8 mouse cellular contexts compared by ENCODE assay signal in genomic region chr7:46795287-46796205, GRCm38 (mm10). TPM values are rescaled to one million over a fixed set of nuclear protein-coding genes. Genes with fewer than 3 reads are reported as not detected.
A peak's percentile ranks its signal among the peaks of the same experiment; 100 is the strongest.
DNase-seq lines count a peak whose midpoint lies in the region; ATAC-seq lines count a peak whose summit lies in the region.

Gene Hps5 (minus strand): TSS chr7:46796064.
Gene Gtf2h1 (plus strand): TSS chr7:46796103.

- intact Hi-C loops in gastrocnemius, postnatal 14 days (cut with DNase I; ENCODE audit: low total_unique reads), result no loop called here
- intact Hi-C loops in left cerebral cortex, postnatal 10 days (cut with DNase I), result no loop called here

- DNase-seq in adipocyte (ENCODE audit: low spot score), result peak; percentile 94
- peak; percentile 97 for DNase-seq in embryo, embryonic 10 days (ENCODE audit: low spot score)
- peak; percentile 99 for DNase-seq in gastrocnemius, postnatal 14 days
- peak; percentile 95 to 99 for DNase-seq in left cerebral cortex, postnatal 10 days (ENCODE audit: extremely low spot score in 1 of 2, low spot score in 2 of 2)
- peak; percentile 96 for DNase-seq in right cerebral cortex, postnatal 25 days
- peak; percentile 94 to 98 for DNase-seq in urinary bladder, postnatal 4 days (ENCODE audit: low spot score in 2 of 2)

- ATAC-seq in inflammation-experienced regulatory T-cells, adult 6 months, result peak; percentile 91
- ATAC-seq in megakaryocyte-erythroid progenitor cell, adult 5-6 weeks (replicated peaks; ENCODE audit: low FRiP score, low TSS enrichment, poor library complexity, severe bottlenecking), result peak; percentile 99

RNA-seq across cellular contexts. Expression of gene Hps5, which starts in this region (rescaled TPM):
- total RNA-seq in gastrocnemius, postnatal 14 days (2021), result 10 to 100 TPM; 10.5 to 11.9 TPM
- polyA plus RNA-seq in inflammation-experienced regulatory T-cells, adult 6 months (2017; shearing (Covaris generic)), result 10 to 100 TPM; 16.4 to 22.3 (median 19.7) TPM
- 10 to 100 TPM; 13.8 to 14.7 TPM for total RNA-seq in left cerebral cortex, postnatal 10 days (2021)
- 21.2 and 21.7 TPM in 2 replicates for total RNA-seq in megakaryocyte-erythroid progenitor cell, adult 5-6 weeks (2014; fragmentation: Nextera tagmentation)
- total RNA-seq in megakaryocyte-erythroid progenitor cell, adult 5-6 weeks (2017), result 16.2 and 25.1 TPM in 2 replicates

RNA-seq across cellular contexts. Expression of gene Gtf2h1, which starts in this region (rescaled TPM):
- total RNA-seq in gastrocnemius, postnatal 14 days (2021), result 10 to 100 TPM; 14.5 to 16.8 TPM
- 10 to 100 TPM; 26.7 to 29.9 (median 27.0) TPM for polyA plus RNA-seq in inflammation-experienced regulatory T-cells, adult 6 months (2017; shearing (Covaris generic))
- total RNA-seq in left cerebral cortex, postnatal 10 days (2021), result 10 to 100 TPM; 38.4 to 40.8 TPM
- total RNA-seq in megakaryocyte-erythroid progenitor cell, adult 5-6 weeks (2014; fragmentation: Nextera tagmentation), result 64.4 and 68.6 TPM in 2 replicates
- 144 and 158 TPM in 2 replicates for total RNA-seq in megakaryocyte-erythroid progenitor cell, adult 5-6 weeks (2017)

Comparison
In these comparisons a context has a peak if more than half of its experiments do, and no peak if none do; other contexts are left out.
1. Peak in every context shown above with its lines: DNase-seq and ATAC-seq.